Mouse (Mus musculus): ENCODE data around the gene Cox8a.

DNA sequence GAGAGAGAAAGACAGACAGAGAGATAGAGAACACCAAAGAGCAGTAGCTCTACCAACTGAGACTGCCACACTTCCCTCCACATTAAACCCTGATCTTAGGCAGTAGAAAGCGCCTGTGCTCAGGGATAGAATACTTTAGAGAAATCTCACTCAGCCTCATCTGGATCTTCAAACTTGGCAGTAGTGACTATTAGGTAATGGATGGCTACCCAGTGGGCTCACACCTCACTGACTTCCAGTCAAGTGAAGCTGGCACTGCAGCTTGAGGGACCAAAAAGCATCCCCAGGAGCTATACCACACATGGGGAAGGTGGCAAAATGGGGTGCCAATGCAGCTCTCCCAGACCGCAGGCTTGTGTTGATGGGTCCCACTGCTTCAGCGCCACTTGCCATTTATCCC is 6.8 kb upstream of the Cox8a start:
- TF ChIP-seq POLR2AphosphoS2 (IDR thresholded peaks at IDR 0.05; ENCODE audit: low read length) = no peak
- TF ChIP-seq POLR2A (IDR thresholded peaks at IDR 0.05; ENCODE audit: control insufficient read depth in 1 of 2, insufficient read depth in 1 of 2, low read depth in 1 of 2, low read length in 2 of 2, poor library complexity in 1 of 2) = peak in 1 of 2 experiments; percentile 9; a peak in 1 of 4 replicates
- no peak for TF ChIP-seq USF2 (IDR thresholded peaks at IDR 0.05; ENCODE audit: borderline replicate concordance in 1 of 2, insufficient read depth in 1 of 2, low read depth in 1 of 2, low read length in 2 of 2)
- TF ChIP-seq MAFK (IDR thresholded peaks at IDR 0.05; ENCODE audit: borderline replicate concordance, low read depth, low read length) = no peak
- no peak for TF ChIP-seq USF1 (IDR thresholded peaks at IDR 0.05; ENCODE audit: low read depth, low read length)
- no peak for TF ChIP-seq CHD2 (IDR thresholded peaks at IDR 0.05; ENCODE audit: low read length)
- no peak for TF ChIP-seq CTCF (IDR thresholded peaks at IDR 0.05 in 2 of 3, conservative IDR thresholded peaks at IDR 0.05 in 1 of 3; ENCODE audit: control insufficient read depth in 1 of 3, insufficient read depth in 1 of 3, low read depth in 2 of 3, low read length in 3 of 3, poor library complexity in 1 of 3, severe bottlenecking in 1 of 3)
- TF ChIP-seq MAX (IDR thresholded peaks at IDR 0.05; ENCODE audit: low read length) = no peak
- no peak for TF ChIP-seq NRF1 (IDR thresholded peaks at IDR 0.05; ENCODE audit: insufficient read depth, low read depth, low read length, poor library complexity, severe bottlenecking)

Measured in MEL (cell line).